Mouse (Mus musculus) cortical plate, adult 2 months (tissue): ENCODE results near the gene Mycbp2. TPM values are rescaled to one million over a fixed set of nuclear protein-coding genes. Genes with fewer than 3 reads are reported as not detected.

Experiments
- H3K27ac ChIP-seq: fragments of 200-500 bp; 2 replicates; pipeline ENCODE4 v1.5.1; 2012; ENCODE audit warnings: low read length, control low read depth, inconsistent platforms; ENCODE audit not compliant: insufficient read depth
- H3K4me1 ChIP-seq: fragments of 200-500 bp; 2 replicates; pipeline ENCODE4 v1.6.1; 2011; ENCODE audit warnings: low read length; ENCODE audit not compliant: control insufficient read depth, insufficient read depth
- H3K4me3 ChIP-seq: fragments of 200-500 bp; 2 replicates; pipeline ENCODE4 v1.5.1; 2011; ENCODE audit warnings: mild to moderate bottlenecking, low read length, control low read depth; ENCODE audit not compliant: insufficient read depth
- CTCF ChIP-seq: fragments of 200-500 bp; IDR thresholded peaks from 2 replicates; pipeline ENCODE4 v1.5.1; 2011; ENCODE audit warnings: mild to moderate bottlenecking, control low read depth, low read length; ENCODE audit not compliant: insufficient read depth; ENCODE audit errors: extremely low read depth
- POLR2A ChIP-seq: fragments of 200-500 bp; IDR thresholded peaks from 2 replicates; pipeline ENCODE4 v1.6.1; 2011; ENCODE audit warnings: mild to moderate bottlenecking, low read length, control low read depth; ENCODE audit not compliant: insufficient read depth; ENCODE audit errors: extremely low read depth
- polyA plus RNA-seq: library from polyadenylated mRNA; depleted of rRNA; stranded (reverse); fragments of >200 nt; gene quantifications from 2 replicates; pipeline ENCODE4 v1.2.3, GENCODE M21; 2012; rRNA removed

Mycbp2 gene
- polyA plus RNA-seq = 129 and 135 TPM in 2 replicates

DNA sequence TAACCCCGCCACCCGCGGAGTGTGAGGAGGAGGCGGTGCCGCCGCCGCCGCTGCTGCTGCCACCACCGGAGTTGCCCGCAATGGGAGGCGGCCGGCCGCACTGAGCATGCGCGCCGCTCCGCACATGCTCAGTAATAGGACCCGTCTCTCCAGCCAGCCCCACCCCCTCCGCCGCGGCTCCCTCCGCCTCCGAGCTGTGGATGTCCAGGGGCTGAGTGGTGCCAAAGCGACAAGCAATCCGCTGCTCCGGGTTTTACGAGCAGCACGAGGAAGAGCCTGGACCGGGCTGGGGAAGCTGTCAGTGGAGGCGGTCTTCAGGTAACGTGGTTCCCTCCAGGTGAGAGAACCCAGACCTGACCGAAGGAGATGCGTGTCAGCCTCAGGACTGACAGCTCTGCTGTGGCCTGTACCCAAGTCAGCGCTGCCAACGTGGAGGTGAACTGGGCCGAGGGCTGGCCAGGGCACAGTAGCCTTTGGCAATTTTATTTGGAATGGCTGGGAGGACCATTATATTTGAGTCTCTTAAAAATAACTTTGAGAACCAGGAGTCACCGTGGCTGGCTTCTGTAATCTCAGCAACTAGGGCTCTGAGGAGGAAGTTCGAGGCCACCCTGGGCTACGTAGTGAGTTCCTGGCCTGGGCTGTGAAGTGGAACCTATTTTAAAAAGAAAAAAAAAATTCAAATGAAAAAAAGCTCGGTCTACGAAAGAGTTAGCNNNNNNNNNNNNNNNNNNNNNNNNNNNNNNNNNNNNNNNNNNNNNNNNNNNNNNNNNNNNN is at the start of gene Mycbp2:
TSS of gene Mycbp2 (minus strand) at position 86 of the 777 bp plus-strand sequence.
- peak within 1 kb of the TSS; percentile 80 for H3K27ac ChIP-seq
- peaks cover under 1% of the 10 kb centered on the region; the same call in 1 of the 2 replicates for H3K4me1 ChIP-seq
- TF ChIP-seq POLR2A = peak; percentile 45; the same call in 1 of the 2 replicates
- TF ChIP-seq CTCF = no peak
- H3K4me3 ChIP-seq = peak within 1 kb of the TSS; percentile 82

DNA sequence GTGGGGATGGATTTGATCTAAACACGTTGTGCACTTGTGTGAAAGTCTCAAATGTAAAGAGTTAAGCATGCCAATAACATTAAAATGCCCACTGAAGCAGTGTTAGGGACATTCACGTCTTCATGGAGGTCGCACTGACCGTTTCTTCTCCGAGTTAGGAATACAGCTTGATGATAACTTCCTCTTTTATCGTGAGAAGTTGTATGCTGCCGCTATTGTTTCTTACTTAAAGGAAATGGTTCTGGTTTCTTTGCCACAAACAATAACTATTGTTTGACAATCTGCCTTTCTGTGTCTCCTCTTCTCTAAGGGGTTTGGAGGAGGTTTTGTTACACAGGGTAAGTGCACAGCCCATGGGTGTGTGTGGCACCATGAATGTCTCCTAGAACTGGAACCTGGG is 45.8 kb upstream of the Mycbp2 start:
- no peak overlapping the region for H3K27ac ChIP-seq
- no peaks in the 10 kb centered on the region for H3K4me1 ChIP-seq
- no peak overlapping the region for H3K4me3 ChIP-seq
- no peak for TF ChIP-seq POLR2A
- no peak for TF ChIP-seq CTCF

DNA sequence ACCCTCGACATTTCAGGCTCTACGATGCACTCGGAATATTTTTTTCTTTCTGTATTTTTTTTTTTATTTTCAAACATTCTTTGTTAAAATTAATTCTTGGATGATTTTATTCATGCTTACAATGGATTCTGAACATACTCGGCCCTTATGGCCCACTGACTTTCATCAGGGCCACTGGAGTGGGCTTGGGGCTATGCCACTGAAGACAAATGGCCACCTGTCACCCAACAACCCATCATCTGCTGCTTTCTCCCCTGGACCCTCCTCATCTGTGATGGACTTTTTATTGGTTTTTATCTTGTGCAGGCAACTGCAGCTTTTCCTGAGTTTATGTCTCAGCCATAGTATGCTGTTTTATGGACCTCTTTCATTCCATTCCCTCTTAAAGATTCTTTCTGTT is 40.8 kb upstream of the Mycbp2 start:
- TF ChIP-seq POLR2A = no peak
- no peak for TF ChIP-seq CTCF
- no peak overlapping the region for H3K4me3 ChIP-seq
- peaks cover 1% of the 10 kb centered on the region; the same call in 1 of the 2 replicates for H3K4me1 ChIP-seq
- no peak overlapping the region for H3K27ac ChIP-seq

DNA sequence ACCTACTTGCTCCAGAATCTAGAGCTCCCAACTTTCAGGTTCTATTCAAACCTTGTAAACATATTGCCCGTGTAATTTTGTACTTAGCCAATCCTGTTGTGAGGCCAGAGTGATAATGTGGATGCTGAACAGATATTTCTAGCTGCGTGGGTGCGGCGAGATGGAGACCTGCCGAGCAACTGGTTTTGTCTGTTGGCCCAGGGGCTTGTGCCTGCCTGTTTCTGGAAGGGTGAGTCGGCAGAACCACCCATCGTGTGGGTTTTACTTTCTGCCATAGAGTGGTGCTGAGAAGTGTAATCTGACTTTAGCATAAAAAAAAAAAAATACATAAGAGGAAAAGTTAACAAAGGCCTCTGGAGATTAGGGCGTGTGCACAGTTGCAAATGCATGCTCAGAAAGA is 40.3 kb upstream of the Mycbp2 start:
- H3K4me3 ChIP-seq = no peak overlapping the region
- no peak overlapping the region for H3K27ac ChIP-seq
- TF ChIP-seq POLR2A = no peak
- no peak for TF ChIP-seq CTCF
- peaks cover 1% of the 10 kb centered on the region; the same call in 1 of the 2 replicates for H3K4me1 ChIP-seq

DNA sequence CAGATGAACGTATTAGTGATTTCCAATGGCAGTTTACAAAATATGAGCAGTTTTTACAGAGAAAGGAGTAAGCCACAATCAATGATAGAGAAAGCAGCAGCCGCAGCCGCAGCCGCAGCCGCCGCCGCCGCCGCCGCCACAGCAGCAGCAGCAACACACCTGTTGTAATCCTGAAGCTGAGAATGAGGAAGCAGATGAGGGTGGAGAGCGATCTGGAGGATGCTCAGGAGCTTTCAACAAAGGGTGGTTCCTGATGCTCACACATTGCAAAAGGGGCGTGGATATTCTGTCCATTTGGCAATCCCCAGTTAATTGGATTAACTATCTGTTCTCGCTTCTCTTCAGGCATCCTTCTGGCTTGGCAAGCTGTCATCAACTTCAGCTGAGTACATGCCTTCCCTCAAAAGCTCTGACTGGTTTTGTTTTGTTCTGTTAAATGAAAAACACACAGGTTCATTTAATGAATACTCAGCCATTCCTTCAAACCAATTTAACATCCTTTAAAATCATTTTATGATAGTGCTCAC is 38.5 kb upstream of the Mycbp2 start:
- no peak overlapping the region for H3K27ac ChIP-seq
- H3K4me3 ChIP-seq = no peak overlapping the region
- H3K4me1 ChIP-seq = peaks cover 1% of the 10 kb centered on the region; the same call in 1 of the 2 replicates
- TF ChIP-seq POLR2A (no peak), CTCF (no peak)

DNA sequence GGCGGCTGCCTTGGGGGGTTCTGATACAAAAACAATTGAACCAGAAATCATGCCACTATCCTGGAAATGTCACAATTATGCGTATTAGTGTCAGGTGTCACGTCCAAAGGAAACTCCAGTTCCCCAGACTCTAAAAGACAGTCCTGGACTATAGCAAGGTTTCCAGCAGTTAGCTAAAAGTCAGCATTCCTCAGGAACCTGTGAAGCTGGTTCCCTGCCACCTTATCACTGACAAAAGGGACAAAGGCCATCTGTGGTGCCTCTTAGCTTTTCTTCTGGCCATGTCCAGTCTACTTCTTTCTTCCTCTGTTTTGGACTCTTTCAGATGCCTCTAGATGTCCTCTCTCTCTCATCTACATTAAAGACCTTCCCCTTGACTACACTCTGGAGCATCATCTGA is 32.1 kb upstream of the Mycbp2 start:
- H3K4me3 ChIP-seq = no peak overlapping the region
- TF ChIP-seq POLR2A (no peak), CTCF (no peak)
- H3K27ac ChIP-seq = no peak overlapping the region
- H3K4me1 ChIP-seq = no peaks in the 10 kb centered on the region

DNA sequence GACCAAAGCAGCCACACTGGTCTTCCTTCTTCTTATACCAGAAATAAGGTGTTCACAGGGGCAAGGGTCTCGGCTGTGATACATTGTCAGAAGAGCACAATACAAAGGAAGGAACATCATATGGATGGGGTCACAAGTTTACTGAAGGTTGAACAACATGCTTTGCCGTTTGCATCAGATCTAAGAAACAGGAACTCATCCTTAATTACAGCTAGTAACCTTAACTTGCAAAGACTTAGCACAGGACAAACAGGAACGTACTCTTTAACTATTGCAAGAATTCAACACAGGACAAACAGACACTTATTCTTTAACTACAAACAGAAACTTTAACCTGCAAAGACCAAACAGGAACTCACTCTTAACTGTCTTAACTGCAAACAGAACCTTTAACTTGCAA is 30.2 kb upstream of the Mycbp2 start:
- Histone ChIP-seq H3K27ac (no peak overlapping the region), H3K4me1 (no peaks in the 10 kb centered on the region), H3K4me3 (no peak overlapping the region)
- no peak for TF ChIP-seq CTCF
- no peak for TF ChIP-seq POLR2A

DNA sequence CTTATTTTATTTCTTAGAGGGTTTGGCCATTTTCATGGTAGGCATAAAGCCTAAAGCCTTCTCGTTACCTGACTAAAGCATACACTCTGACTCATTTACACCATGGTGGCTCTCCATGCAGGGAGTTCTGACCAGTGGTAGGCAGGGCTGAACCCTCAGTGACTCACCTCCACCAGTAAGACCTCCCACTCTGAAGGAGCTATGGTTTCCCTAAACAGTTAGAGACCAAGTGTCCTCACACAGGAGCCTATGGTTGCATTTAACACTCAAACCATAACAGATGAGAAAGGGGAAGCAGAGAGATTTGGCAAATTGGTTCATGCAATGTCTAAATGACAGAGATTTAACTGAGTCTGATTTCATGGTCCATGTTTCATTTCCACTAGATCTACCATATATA is 28.9 kb upstream of the Mycbp2 start:
- Histone ChIP-seq H3K4me3 (no peak overlapping the region), H3K27ac (no peak overlapping the region), H3K4me1 (no peaks in the 10 kb centered on the region)
- no peak for TF ChIP-seq CTCF
- TF ChIP-seq POLR2A = no peak

DNA sequence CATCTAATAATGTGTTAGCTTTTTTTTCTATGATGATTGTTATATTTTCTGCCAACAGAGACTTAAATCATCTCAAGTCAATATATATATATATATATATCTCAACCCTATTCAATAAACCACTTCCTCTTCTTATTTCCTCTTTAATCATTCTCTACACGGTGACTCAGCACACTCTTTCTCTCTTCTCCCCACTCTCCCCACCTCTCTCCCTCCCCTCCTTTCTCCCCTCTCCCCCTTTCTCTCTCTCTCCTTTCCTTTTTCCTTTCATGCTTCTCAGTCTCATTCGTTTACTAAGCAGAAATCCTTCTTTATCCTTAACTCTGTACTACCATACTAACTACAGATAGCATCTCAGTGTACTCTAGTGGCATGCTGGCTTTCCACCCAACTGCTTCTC is 16.6 kb upstream of the Mycbp2 start:
- no peak for TF ChIP-seq CTCF
- TF ChIP-seq POLR2A = no peak
- no peak overlapping the region for H3K4me3 ChIP-seq

DNA sequence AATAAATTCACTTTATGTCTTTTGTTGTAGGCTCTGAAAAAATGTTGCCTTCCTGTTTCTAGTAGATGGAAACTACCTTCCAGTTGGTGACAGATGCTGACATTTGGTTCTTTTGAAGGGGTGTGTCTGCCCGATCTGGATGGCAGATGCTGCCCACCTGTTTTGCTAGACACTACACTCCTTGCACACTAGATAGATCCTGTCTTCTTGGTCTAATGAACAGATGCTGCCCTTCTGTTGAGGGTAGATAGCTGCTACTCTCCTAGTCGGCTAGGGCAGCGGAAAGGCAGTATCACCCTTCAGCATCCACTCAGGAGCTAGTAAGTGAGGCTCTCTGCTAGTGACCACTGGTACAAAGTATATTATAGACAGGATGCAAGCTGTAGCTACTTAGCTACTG is 9.5 kb upstream of the Mycbp2 start:
- no peaks in the 10 kb centered on the region for H3K4me1 ChIP-seq
- H3K4me3 ChIP-seq = no peak overlapping the region
- no peak overlapping the region for H3K27ac ChIP-seq
- TF ChIP-seq POLR2A (no peak), CTCF (no peak)

More for the DNA sequence above, 16.6 kb upstream of the Mycbp2 start:
- Histone ChIP-seq H3K27ac (no peak overlapping the region), H3K4me1 (no peaks in the 10 kb centered on the region)
